Mouse (Mus musculus) R1 (cell line): Measurements from ENCODE around the gene Pnldc1.
"Not testable (repeated sequence)": the region's sequence is repeated elsewhere in the genome, so short reads cannot be mapped to it uniquely, and the experiment has no call there.

Experiments
- DNase-seq: peaks from one replicate; pipeline ENCODE4 v3.0.0-alpha.2; 2018; ENCODE audit warnings: low read depth, low spot score

Gene Pnldc1

DNA sequence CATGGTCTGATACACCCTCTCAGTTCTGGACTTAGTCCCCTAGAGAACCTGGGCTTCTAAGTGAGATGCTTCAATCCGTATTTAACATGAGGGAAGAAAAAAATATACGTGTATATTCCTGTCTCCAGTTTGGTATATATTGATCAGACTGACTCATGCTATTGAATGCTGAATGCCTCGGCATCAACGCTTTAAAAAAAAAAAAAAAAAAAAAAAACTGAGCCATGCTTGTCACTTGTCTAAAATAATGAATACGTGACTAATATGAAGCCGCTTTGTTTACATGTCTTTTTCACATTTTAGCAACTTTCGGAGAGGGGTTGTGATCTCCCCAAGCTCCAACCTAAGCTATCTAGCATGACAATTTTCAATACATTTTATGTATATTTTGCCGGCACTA is 361 bp upstream of the Pnldc1 start:
- no peak for DNase-seq

DNA sequence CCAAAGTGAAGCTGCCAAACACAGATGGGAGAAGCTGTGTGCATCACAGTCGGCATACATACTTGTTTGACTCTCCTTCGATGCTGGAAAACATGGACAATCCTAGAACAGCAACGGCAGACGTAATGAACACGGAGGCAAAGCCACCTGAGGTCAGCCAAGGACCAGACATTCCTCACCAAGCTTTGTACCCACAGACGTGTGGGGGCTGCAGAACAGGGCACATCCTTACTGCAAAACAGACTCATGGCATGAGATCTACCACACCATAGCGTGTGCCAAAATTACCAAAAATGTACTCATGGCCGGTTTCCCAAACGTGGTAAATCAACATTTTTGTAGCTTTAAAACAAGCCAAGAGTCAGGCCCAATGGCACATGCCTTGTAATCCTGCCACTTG is 3.6 kb downstream of the Pnldc1 start:
- DNase-seq = no peak

DNA sequence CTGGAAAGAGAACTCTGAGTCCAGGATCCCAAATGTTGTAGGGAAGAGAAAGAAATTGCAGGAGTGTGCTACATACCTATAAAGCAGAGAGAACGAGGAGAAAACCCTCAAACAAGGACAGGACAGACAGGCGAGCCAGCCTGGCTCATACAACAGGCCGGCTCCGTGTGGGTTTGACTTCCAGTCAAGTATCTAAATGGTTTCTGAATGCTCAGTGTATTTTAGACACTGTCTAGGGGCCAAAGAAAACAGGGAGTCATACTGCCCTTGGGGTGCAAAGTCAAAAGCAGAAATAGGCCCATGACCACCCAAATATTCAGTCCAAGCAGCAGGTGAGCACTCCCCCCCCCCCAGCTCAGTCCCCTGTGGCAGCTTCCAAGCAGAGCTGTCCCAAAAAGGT is 4.2 kb downstream of the Pnldc1 start:
- no peak for DNase-seq

DNA sequence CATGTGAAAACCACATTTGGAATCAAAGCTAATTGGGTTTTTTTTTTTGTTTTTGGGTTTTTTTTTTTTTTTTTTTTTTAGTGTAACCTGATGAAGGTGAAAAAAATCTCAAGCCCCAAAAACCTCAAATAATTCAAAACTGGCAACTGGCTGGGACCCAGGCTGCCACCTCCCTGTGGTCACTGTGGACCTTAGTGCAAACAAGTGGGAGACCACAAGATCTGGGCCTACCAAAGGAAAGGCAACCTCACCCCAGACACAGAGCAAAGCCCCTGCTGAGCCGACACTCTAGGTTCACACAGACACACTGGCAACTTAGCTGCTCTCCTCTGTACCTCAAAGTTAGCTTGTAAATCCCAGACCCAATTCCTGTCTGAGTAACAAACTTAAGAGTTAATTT is 5.7 kb downstream of the Pnldc1 start:
- no peak for DNase-seq

DNA sequence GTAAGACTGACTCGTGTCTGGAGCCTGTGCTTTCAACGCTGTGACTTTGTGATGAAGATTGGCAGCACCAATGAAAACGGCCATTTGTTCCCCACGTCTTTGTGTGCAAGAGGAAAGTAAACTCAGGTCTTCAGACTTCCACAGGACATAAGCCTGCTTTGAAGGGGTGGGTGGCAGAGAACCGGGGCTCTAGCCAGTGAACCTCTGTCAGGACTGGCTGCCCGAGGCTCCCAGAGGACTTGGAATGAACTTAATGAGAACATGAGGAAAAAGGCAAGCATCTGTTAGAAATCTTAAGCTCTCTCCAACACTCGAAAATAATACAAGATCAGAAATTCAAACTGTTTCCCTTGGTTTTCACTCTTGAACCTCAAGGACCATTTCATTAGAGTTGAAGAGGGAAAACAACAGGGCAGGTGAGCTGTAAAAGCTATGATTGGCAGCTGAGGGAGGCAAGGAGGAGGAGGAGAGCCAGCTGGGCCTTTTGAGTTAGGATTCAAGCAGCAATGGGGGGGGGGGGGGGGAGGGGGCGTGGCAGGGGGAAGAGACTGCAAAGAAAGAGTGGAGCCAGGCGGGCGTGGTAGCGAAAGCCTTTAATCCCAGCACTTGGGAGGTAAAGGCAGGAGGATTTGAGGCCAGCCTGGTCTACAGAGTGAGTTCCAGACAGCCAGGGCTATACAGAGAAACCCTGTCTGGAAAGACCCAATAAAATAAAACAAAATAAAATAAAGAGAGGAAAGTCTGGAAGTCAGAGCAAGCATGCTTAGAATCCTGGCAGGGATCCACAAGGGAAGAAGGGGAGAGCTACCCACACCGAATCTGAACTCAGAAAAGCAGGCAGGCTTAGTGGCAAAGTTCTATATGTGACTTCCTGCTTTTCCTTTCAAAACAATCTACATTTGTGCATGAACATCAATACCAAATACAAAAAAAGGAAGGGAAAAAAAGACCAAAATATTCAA is 6.4 kb downstream of the Pnldc1 start:
- DNase-seq = peak; percentile 28

DNA sequence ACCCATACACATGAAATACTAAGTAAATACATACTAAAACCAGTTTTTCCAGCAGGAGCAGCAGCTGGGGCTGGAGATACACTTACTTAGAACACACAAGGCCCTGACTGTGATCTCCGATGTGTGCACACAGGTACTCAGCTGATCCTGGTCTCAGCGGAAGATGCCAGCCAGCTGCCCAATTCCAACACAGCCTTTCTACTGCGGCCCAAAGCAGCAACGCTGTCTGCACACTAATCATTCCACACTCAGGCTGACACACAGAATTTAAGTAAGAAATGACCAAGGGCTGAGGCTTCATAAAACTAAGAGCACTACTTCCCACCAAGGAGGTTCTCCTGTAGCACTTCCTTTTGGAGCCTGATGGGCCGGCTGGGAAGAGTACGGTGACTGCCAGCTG is 7.7 kb downstream of the Pnldc1 start:
- DNase-seq = no peak

DNA sequence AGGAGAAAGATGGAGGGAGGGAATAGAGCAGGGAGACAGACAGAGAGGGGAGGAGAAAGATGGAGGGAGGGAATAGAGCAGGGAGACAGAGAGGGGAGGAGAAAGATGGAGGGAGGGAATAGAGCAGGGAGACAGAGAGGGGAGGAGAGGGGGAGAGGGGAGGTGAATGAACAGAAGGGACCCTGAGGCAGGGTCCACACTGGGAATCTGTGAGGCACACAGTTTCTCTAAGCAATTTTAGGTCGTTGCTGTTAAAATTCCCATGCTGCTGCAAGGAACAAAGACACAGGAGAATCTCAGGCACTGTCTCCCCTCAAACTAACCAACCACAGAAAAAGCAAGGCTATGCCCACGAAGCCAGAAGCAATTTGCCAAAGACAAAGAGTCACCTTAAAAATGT is 11.4 kb downstream of the Pnldc1 start:
- not testable (repeated sequence) for DNase-seq

DNA sequence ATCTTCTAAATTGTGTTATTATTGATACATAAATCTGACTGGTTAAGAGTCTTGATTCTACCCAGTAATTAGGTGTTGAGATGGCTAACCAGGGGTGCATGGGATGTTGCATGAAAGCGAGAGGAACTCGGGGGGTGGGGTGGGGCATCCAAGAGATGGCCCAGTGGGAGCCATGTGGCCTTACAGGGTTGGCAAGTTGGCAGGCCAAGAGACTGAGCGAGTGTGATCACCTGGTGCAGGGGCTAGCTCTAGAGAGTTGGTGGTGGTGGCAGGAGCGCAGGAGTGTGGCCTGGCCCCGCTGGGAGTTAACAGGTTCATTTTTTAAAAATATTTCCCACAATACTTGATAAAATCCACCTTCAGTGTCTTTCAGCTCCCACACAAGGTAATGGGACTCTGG is 12.4 kb downstream of the Pnldc1 start:
- DNase-seq = no peak

DNA sequence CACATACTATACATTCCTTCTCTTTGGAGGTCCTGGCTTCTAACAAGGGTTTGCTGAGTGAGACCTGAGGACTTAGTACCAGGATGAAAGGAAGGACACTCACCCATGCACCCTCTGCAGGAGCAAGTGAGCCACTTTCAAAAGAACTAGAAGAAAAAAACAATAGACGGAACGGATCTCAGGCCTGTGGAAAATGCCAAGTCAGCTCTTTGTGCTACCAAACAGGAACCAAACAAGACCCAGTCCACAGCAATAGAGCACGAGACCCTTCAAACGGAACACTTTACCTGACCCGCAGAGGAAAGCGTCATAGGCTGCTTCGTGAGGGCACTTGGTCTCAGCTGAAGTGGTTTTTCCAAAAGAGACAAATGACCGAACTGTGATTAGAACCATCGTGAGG is 18.0 kb downstream of the Pnldc1 start:
- no peak for DNase-seq

DNA sequence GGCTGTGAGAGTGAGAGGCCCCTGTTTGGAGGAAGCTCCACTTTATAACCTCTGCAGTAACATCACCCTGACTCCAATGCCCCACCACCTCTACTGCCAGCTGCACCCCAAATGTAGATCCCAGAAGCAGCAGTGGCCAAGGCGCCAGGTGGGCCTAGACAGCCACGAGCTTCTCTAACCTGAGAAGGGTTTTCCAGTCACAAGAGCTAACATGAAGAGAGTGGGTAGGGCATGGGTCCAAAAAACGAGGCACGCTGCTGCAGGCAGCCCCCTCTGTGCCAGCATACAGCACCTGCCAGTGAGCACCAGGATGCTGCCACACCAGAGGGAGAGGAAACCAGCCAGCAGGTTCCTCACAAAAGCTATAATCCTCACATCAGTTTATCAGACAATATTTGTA is 19.0 kb downstream of the Pnldc1 start:
- no peak for DNase-seq

DNA sequence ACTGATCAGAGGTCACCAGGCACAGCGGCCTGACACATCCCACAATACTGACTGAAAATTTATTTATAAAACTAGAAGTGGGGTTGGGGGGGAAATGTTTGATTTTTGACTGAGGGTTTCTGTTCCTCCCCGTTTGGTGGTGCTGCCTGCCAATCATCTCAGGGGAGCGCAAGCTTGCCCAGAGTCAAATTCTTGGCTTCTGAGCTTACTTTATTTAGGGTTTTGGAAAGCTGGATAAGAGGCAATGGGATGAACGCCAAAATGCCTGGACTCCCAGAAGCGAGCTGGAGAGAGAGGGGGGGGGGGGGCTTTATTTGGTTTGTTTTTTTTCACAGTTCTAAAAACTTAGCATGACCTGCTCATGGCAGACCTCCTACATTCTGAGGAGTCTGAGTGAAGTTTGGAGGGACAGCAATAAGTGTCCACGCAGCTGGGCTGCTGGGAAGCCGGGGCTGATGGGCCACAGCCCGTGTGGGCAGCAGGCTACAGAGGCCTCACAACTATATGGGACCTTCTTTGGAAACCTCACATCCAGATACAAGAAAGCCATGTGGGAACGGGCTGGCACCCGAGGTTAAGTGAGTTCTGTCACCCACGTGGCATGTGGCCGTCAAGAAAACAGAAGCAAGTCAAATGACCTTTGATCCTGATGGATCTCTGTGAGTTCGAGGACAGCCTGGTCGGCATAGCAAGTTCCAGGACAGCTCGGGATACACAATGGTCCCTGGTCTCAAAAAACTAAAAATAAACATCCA is 22.8 kb downstream of the Pnldc1 start:
- no peak for DNase-seq

DNA sequence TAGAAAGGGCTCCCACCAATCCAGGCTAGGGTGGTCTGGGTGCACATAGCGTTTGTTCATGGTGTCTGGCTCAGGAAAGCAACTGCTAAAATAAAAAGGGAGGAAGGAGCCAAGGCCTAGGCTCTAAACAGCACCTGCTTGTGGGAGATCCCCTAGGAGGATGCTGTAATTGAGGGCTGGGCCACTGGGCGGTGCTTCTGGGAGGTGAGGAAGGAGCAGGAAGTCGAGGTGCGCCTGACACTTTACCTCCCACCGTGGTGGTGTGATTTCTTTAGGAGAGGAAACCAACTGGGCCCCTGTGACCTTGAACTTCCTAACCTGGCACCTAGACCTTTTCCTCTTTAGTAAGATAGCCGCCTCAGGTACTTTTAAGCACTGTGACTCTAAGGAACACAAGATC is 23.4 kb downstream of the Pnldc1 start:
- peak; percentile 83 for DNase-seq

DNA sequence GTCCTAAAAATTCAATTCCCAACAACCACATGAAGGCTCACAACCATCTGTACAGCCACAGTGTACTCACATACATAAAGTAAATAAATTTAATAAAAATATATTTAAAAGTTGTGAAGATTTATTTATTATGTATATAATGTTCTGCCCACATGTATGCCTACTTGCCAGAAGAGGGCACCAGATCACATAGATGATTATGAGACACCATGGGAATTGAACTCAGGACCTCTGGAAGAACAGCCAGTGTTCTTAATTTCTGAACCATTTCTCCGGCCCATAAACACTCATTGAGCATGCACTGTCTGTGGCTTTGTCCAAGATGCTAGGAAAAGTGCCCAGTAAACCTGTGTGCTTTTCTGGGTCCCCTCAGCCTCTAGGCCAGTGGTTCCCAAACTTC is 28.8 kb downstream of the Pnldc1 start:
- DNase-seq = no peak

DNA sequence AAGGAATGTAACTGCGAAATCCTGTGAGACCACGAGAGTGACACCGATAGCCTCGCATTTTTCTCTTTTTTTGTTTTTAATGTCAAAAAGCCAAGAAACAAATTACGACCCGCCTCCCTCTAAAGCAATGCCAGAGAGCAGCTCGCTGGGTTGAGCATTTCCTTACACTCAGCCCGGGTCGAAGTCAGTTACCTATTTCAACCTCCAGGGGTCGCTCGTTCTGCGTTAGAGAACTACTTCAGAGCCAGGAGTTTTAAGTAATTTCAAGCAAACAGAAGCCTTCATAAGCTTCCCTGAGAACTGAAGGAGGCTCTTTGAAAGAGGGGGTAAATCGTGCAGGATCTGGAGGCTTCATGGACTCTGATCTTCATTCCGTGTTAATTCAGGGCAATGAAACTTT is 29.9 kb downstream of the Pnldc1 start:
- DNase-seq = peak; percentile 87

DNA sequence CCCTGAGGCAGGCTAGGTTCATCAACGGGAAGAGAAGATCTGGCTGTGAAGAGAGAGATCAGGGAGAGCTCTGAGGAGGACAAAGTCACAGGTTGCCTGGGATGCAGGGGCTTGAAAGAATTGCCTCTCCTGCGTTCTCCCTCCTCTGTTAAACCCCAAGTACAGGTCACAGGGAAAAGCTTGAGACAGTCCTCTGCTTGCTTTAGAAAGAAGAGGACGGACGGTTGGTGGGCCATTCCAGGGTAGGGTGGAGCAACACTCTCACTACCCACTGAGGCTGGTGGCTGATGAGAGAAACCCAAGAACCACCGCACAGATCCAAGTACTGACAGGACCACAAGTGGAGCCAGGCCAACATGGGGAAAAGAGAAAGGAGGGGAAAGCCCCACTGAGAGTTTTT is 34.3 kb downstream of the Pnldc1 start, which contains the start of gene Mrgprh:
TSS of gene Mrgprh (plus strand) at position 301 of the 400 bp plus-strand sequence.
- DNase-seq = no peak

DNA sequence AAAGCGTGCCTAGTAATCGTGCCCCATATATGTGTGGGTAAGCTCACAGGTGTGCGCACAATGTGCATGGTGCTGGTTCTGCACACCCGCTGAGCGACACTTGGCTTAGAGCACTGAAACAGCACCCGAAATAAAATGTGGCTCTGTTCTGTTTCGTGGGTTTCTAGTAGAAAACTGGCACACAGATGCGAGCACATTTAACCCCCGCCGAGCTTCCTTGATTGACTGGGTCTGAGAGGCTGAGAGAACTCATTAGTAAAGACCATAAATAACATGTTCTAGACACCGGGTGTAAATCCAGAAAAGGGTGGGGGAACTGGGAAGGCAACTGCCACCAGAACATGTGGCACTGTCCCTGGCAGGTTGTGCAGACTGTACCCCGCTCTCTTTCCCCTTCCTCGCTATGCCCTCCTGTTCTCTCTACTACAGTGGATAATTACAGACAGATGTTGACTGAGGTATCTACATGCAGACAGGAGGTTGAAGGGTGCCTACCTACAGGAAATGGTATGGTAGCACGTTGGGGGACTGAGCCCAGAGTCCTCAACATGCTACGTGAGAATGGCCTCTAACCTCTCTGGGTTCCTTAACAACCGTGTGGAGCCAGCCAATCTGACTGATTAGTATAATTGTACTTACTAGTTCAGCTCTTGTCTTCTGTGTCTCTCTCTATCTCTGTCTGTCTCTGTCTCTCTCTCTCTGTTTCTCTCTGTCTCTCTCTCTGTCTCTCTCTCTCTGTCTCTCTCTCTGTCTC is 37.6 kb downstream of the Pnldc1 start:
- DNase-seq = no peak

DNA sequence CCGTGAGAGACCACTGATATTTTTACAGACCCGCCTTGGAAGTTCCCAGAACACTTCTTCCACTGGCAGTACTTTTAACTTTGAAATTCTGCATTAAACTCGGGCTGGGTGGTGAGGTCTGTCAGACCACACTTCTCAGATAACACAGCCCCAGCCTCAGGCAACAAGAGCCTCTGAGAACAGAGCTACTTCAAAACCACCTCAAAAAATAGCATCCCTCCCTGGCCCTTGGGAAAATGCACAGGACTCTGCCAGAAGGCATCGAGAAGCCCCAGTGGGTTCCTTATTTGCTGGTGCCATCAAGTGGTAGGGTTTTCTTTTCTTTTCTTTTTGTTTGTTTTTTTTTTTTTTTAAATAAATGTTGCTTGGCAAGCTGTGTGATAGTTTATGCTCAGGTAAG is 41.4 kb downstream of the Pnldc1 start:
- DNase-seq = no peak

DNA sequence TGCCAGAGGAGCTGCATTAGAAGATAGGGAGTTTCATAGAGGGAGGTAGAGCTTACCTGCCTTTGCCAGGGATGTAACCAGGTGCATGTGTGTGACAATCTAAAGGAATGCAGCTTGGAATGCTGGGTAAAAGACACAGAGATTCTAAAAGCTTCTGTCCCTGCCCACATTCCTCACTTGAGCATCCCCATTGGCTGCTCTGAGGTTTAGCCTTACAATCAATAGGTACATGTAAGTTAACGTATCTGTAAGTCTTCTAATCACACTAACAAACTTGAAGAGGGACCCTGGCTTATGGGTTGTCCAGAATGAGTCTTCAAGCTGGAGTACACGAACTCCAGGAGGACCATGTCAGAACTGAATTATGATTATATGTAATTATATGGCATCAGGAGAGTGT is 42.0 kb downstream of the Pnldc1 start, which contains the start of gene Mas1:
TSS of gene Mas1 (minus strand) at position 101 of the 400 bp plus-strand sequence.
- no peak for DNase-seq

DNA sequence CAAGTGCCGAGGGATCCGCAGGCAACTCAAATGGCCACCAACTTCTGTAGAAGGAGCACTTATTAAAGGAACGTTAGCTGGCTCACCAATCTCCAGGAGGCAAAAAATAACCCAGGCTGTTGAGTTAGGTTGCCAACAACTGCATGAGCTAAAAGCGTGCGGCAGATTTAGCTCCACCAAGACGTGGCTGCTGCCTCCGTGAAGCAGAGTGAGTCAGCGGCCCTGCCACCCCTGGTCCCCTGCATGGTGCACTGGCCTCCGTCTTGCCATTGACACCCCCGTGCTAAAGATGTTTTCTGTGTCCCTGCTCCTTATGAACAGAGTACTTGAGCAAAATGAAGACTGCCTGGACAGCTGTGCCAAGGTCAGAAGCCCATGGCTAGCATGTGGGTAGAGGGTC is 43.2 kb downstream of the Pnldc1 start:
- DNase-seq = no peak

DNA sequence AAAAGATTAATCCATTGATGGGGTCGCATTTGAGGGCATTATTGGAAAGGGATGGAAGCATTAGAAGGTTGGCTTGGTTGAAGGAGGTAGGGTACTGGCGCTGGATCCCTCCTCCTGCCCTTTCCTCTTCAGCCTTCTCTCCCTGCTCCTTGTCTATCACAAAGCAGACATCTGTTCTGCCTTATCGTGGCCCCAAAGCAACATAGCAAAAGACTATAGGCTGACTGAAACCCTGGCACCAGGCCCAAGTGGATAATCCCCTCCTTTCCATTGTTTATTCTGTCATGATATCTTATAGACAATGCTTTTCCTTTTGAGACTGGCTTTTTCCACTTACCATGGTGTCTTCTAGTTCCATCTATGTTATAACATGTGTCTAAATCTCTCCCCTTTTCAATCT is 44.6 kb downstream of the Pnldc1 start:
- DNase-seq = no peak

DNA sequence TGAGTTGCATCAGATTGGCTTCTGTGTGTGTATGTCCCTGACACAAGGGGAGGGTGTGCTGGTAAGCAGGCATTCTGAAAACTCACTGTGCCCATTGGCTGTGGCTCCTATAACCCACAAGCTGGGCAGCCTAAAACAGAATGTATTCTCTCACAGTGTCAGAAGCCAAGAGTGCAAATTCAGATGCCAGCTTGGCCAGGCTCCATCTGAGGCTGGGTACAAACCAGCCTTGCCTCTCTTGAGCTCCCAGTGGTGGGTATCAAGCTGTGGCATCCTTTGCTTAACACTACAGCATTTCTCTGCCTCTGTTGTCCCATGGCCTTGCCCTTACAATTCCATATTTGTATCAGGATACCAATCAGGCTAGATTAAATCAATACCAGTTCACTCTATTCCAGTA is 45.9 kb downstream of the Pnldc1 start:
- no peak for DNase-seq

DNA sequence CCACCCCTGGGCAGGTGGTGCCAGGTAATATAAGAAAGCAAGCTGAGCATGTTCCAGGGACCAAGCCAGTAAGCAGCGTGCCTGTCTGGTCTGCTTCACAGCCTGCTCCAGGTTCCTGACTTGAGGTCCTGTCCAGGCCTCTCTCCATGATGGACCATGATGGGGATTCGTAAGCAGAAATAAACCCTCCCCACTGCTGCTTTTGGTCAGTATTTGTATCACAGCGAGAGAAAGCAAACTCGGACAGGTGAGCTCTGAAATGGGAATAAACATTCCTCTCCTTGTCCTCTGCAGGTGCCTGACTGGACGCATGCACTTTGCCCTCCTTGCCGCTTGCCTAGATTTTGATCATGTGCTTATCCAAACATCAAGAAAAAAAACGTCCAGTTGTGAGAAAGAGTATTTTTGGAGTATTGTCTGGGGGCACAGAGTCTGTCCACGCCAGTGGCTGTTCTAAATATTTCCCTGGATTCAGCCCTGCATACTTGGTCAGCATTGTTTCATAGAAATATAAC is 51.0 kb downstream of the Pnldc1 start:
- DNase-seq = no peak
